Mouse (Mus musculus): ENCODE data around the gene Gpr146. TPM values are rescaled to one million over a fixed set of nuclear protein-coding genes. Genes with fewer than 3 reads are reported as not detected.
"Not testable (repeated sequence)": the region's sequence is repeated elsewhere in the genome, so short reads cannot be mapped to it uniquely, and the experiment has no call there.

The Gpr146 gene
- polyA plus RNA-seq, 1 experiment, result 15.3 TPM

DNA sequence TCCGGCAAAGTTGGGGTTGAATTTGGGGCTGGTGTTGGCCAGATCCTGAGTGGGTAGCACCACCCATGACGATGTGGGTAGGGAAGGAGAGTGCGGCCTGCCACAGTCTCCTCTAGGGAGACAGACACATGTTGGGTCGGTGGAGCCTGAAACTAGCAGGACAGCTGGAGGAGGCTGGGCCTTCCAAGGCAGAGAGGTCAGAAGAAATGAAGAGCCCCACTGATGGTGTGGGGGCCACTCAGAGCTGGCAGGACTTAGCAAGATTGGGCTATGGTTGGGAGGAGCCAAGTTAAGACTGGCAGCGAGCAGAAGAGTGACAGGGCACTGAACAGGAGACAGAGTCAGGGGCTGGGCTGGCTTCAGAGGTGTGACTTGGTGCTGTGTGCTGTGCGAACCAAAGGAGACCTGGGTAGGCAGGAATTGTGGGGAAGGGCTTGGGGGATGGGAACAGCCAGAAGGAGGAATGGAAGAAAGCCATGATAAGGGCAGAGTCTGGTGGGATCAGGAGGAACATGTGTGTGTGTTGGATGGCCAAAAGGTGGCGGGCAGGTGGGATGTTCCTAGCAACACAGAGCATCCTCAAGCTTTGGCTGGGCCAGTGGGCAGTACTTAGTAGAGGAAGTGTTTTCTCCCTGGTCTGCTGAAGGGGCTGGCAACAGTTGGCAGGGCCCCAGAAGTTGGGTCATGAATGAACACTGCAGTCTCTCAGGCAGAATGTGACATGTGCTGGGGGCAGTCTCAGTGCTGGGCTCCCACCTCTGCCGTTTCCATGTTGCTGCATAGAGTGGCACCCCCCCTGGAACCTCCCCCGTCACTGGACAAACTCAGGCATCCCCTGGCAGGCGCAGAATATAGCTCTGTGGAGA is 10.1 kb downstream of the Gpr146 start:
- Histone ChIP-seq H3K27ac (ENCODE audit: insufficient read depth, low read length) (0 out of 2 replicates have a peak overlapping the region, but pooled peaks have one; percentile 94), H3K4me1 (ENCODE audit: control insufficient read depth, insufficient read depth, low read length) (peaks cover 16% of the 10 kb centered on the region), H3K4me3 (ENCODE audit: insufficient read depth, low read length) (no peak overlapping the region)
- TF ChIP-seq CTCF (IDR thresholded peaks at IDR 0.05; ENCODE audit: extremely low read depth, insufficient read depth, low read length) (no peak), POLR2A (IDR thresholded peaks at IDR 0.05; ENCODE audit: extremely low read depth, insufficient read depth, low read length) (no peak)

DNA sequence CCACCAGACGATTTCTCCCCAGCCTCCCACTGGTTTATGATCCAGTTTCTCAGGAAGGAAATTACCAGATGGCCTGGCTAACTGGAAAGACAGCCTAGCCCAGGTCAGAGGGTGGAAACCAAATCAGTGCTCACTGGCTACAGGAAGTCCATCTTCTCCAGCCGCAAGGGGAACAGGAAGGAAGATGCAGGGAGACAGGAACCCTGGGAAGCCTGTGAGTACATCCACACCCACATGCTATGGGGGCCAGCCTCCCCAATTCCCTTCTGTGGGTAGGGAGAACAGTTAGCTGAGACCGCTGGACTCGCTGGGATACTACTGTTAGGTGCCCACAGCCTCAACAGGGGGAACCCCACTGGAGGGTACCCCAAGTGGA is 10.7 kb downstream of the Gpr146 start:
- peak overlapping the region; percentile 94; the same call in 1 of the 2 replicates for H3K27ac ChIP-seq (ENCODE audit: insufficient read depth, low read length)
- TF ChIP-seq CTCF (IDR thresholded peaks at IDR 0.05; ENCODE audit: extremely low read depth, insufficient read depth, low read length), result no peak
- no peak for TF ChIP-seq POLR2A (IDR thresholded peaks at IDR 0.05; ENCODE audit: extremely low read depth, insufficient read depth, low read length)

DNA sequence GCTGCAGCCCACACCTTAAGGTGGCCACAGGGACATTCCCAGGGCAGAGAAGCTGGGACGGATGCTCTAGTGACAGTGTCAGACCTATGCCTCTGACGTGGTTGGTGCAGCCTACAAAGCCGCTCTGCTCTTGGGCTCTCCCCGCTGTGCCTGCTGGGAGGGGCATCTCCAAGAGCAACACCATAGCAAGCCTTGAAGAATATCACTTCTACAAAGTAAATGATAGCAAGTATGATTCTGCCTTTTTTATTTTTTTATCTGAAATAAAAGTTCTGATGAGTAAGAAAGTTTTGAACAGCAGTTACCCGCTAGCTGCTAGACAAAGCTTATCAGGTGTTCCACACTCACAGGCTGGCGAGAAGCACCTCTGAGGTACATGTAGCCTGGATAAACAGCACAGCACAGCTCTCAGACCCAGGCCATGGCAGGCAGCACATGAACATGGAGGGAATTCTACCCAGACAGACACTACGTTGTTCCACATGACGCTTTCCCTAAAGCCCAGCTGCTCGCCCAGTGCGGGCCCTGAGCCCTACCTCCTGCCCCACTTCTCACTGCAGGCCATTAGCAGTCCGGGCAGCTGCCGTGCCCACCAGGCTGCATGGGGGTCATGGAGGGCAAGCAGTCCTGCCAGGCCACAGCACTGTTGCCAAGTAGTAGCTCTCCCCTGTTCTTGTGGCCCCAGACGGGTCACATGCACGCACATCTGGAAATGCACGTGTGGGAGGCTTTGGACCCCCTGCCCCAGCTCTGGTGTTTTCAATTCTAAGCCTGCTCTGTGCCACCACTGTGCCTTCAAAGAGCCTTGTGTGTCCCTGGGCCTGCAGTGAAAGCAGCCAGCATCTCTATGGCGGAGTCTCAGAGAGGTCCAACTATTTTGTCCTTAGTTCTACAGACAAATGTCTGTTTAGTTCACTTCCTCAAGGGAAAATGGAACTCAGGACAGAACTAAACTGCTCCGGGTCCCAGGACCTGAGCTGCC is 11.5 kb downstream of the Gpr146 start:
- Histone ChIP-seq H3K4me3 (ENCODE audit: insufficient read depth, low read length) (no peak overlapping the region), H3K27ac (ENCODE audit: insufficient read depth, low read length) (peak overlapping the region; percentile 94), H3K4me1 (ENCODE audit: control insufficient read depth, insufficient read depth, low read length) (peaks cover 16% of the 10 kb centered on the region)
- no peak for TF ChIP-seq POLR2A (IDR thresholded peaks at IDR 0.05; ENCODE audit: extremely low read depth, insufficient read depth, low read length)
- no peak for TF ChIP-seq CTCF (IDR thresholded peaks at IDR 0.05; ENCODE audit: extremely low read depth, insufficient read depth, low read length)

More for the DNA sequence above, 10.7 kb downstream of the Gpr146 start:
- no peak overlapping the region for H3K4me3 ChIP-seq (ENCODE audit: insufficient read depth, low read length)
- peaks cover 16% of the 10 kb centered on the region for H3K4me1 ChIP-seq (ENCODE audit: control insufficient read depth, insufficient read depth, low read length)

DNA sequence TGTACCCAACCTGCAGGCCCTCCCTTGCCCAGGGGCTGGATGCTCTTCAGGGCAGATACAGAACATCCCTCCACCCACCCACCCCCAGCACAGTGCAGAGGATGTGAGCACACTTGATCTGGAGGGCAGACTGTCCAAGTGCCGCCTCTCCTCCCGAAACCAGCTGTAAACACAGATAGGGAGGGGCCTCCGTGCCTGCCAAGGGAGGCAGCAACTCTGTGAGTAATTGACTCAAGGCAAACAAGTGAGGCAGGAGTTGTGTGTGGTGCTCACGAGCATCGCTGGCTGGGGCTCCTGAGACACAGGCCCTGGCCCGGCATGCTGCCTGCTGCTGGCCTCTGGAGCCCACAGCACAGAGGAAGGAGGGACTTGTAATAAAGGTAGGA is 12.2 kb downstream of the Gpr146 start:
- Histone ChIP-seq H3K27ac (ENCODE audit: insufficient read depth, low read length) (peak overlapping the region; percentile 94), H3K4me1 (ENCODE audit: control insufficient read depth, insufficient read depth, low read length) (peaks cover 15% of the 10 kb centered on the region), H3K4me3 (ENCODE audit: insufficient read depth, low read length) (no peak overlapping the region)
- TF ChIP-seq CTCF (IDR thresholded peaks at IDR 0.05; ENCODE audit: extremely low read depth, insufficient read depth, low read length) (no peak), POLR2A (IDR thresholded peaks at IDR 0.05; ENCODE audit: extremely low read depth, insufficient read depth, low read length) (peak; percentile 16; the same call in 1 of the 2 replicates)

DNA sequence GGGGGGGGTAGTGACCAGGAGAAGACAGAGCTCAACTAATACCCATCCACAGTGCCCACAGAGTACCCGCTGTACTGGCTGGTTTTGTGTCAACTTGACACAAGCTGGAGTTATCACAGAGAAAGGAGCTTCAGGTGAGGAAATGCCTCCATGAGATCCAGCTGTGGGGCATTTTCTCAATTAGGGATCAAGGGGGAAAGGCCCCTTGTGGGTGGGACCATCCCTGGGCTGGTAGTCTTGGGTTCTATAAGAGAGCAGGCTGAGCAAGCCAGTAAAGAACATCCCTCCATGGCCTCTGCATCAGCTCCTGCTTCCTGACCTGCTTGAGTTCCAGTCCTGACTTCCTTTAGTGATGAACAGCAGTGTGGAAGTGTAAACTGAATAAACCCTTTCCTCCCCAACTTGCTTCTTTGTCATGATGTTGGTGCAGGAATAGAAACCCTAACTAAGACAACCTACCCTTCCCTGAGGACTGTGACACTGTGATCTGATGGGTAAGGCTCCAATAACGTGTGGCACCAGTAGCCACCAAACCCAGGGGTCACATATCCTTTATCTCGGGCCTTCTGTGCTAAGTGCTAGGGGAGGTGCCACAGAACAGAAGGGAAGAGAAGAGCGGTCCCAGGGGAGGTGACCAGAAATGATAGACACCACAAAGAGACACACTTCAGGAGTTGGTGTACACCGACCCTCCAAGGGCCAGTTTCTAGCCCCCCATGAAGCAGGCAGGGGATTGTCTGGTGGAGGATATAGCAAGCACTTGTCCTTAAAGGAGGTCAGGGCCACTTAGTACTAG is 13.0 kb downstream of the Gpr146 start:
- Histone ChIP-seq H3K4me1 (ENCODE audit: control insufficient read depth, insufficient read depth, low read length) (peaks cover 15% of the 10 kb centered on the region), H3K27ac (ENCODE audit: insufficient read depth, low read length) (peak overlapping the region; percentile 94)
- not testable (repeated sequence) for H3K4me3 ChIP-seq (ENCODE audit: insufficient read depth, low read length)

DNA sequence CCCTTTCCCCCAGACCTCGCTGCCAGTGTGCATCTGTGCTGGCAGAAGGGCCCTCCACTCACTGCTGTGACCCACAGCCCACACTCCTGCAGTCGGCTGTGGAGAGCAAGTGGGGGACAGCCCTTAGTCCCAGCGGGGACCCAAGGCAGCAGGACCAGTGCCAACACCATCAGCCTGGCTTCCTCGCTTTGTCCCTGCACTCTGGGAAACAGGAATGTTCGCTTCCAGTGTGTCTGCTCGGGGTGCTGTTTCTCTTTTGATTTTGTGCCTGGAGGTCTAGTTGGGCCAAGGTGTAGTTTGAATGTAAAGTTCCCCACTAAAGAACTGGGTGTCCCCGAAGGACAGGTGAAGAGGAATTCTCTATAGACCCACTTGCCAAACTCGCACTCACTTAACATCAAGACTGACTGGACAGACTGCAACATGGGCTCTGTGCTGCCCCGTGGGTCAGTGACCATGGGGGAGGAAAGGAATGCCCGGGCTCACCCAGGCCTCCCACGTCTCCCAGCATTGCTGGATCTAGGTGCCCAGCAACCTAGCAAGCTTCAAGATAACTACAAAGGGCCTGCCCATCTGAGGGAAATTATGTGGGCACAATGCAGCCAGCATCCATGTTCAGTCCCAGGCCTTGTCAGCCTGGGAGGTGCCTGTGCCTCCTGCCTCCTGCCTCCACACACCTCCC is 14.0 kb downstream of the Gpr146 start:
- Histone ChIP-seq H3K27ac (ENCODE audit: insufficient read depth, low read length) (peak overlapping the region; percentile 60), H3K4me3 (ENCODE audit: insufficient read depth, low read length) (no peak overlapping the region), H3K4me1 (ENCODE audit: control insufficient read depth, insufficient read depth, low read length) (peaks cover 15% of the 10 kb centered on the region)
- no peak for TF ChIP-seq CTCF (IDR thresholded peaks at IDR 0.05; ENCODE audit: extremely low read depth, insufficient read depth, low read length)
- no peak for TF ChIP-seq POLR2A (IDR thresholded peaks at IDR 0.05; ENCODE audit: extremely low read depth, insufficient read depth, low read length)

DNA sequence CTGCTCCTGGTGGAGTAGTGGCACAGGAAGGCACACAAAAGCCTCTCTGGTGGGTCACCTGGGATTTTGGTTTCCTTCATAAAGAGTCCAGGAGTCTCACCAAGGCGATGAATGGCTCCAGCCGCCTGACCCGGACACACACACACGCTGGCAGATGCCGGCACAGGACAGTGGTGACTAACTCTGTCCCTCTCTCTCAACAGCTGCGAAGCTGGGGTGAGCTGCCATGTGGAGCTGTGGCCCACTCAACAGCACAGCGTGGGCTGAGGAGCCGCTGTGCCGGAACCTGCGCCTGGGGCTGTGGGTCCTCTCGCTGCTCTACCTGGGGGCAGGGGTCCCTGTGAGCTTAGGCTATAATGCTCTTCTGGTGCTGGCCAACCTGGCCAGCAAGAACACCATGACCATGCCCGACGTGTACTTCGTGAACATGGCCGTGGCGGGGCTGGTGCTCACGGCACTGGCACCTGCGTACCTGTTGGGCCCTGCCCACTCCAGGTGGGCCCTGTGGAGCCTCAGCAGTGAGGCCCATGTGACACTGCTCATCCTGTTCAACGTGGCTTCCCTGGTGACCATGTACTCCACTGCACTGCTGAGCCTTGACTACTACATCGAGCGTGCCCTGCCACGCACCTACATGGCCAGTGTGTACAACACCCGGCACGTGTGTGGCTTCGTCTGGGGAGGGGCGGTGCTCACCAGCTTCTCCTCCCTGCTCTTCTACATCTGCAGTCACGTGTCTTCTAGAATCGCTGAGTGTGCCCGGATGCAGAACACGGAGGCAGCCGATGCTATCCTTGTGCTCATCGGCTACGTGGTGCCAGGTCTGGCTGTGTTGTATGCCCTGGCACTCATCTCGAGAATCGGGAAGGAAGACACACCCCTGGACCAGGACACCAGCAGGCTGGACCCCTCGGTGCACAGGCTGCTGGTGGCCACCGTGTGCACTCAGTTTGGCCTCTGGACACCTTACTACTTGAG is 15.0 kb downstream of the Gpr146 start:
- TF ChIP-seq POLR2A (IDR thresholded peaks at IDR 0.05; ENCODE audit: extremely low read depth, insufficient read depth, low read length), result no peak
- TF ChIP-seq CTCF (IDR thresholded peaks at IDR 0.05; ENCODE audit: extremely low read depth, insufficient read depth, low read length), result no peak
- Histone ChIP-seq H3K4me1 (ENCODE audit: control insufficient read depth, insufficient read depth, low read length) (peaks cover 15% of the 10 kb centered on the region), H3K4me3 (ENCODE audit: insufficient read depth, low read length) (no peak overlapping the region), H3K27ac (ENCODE audit: insufficient read depth, low read length) (peak overlapping the region; percentile 49; the same call in 1 of the 2 replicates)

DNA sequence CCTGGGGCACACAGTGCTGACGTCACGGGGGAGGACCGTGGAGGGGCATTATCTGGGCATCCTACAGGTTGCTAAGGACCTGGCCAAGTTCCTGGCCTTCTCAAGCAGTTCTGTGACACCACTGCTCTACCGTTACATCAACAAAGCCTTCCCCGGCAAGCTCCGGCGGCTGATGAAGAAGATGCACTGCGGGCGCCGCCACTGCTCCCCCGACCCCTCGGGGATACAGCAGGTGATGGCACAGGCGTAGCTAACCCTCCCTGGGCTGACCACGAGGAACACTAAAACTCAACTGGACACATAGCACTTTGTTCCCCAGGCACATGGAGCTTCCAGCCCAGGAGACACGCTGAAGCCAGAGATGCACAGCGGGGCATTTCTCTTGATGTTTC is 15.7 kb downstream of the Gpr146 start:
- H3K4me1 ChIP-seq (ENCODE audit: control insufficient read depth, insufficient read depth, low read length), result peaks cover 21% of the 10 kb centered on the region
- TF ChIP-seq POLR2A (IDR thresholded peaks at IDR 0.05; ENCODE audit: extremely low read depth, insufficient read depth, low read length) (no peak), CTCF (IDR thresholded peaks at IDR 0.05; ENCODE audit: extremely low read depth, insufficient read depth, low read length) (no peak)
- no peak overlapping the region for H3K27ac ChIP-seq (ENCODE audit: insufficient read depth, low read length)
- no peak overlapping the region for H3K4me3 ChIP-seq (ENCODE audit: insufficient read depth, low read length)

All from cortical plate, adult 2 months (tissue).